Mouse (Mus musculus) kidney, postnatal 10 days (tissue): ENCODE data around the gene Lamtor2.

Experiments used
- DNase-seq: peaks from one replicate; pipeline ENCODE4 v3.0.0; 2021; ENCODE audit warnings: mixed read lengths

Gene Lamtor2

DNA sequence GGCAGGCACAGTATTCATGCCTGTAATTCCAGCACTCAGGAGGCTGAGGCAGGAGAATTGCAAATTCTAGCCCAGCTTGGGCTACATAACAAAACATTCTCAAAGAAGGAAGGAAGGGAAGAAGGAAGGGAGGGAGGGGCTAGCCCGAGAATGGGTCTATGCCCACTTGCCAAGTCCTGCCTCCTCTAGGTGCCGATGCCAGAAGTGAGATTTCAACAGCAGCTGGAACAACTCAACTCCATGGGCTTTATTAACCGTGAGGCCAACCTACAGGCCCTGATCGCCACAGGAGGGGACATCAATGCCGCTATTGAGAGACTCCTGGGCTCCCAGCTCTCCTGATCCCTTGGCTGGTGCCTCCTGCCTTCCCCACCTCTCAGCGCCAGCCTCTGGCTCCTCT, 15.0 kb upstream of the Lamtor2 start:
- no peak for DNase-seq

DNA sequence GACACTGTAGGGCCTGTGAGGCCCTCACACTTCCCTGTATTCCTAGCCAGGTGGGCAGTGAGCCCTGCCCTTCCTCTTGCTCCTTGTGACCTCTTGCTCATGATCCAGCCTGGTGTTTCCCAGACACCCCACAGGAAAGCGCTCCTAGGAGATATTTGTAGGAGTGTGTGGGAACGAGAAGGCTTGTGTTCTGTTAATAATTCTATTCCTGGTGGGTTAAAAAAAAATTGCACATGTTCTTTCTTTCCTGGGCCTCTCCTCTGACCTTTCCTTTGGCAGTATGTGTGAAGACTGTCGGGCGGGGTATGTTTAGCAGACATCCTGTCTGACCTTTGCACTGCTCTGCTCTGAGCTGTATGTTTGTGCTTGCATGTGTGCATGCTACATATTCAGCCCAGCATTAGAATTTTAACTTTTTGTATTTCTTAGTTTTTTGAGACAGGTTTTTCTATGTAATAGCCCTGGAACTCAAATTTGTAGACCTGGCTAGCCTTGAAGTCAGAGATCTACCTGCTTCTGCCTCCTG, 13.7 kb upstream of the Lamtor2 start:
- DNase-seq: no peak

DNA sequence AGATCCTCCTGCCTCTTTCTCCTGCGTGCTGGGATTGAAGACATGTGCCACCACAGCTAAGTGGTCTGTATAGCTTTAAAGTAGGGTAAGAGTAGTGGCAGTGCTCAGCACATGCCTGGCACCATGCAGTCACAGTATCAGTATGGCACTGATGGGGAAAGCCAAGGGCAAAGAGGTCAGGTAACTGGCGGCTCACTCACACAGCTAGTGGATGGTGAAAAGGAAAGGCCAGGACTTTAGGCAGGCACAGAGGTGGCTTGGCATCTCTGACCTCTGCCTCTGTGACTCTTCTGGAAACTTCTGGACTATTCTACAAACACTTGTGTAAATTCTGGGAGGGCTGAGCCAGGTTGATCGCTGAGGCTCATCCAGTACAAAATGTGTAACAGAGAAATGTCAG, 13.2 kb upstream of the Lamtor2 start:
- DNase-seq: no peak

DNA sequence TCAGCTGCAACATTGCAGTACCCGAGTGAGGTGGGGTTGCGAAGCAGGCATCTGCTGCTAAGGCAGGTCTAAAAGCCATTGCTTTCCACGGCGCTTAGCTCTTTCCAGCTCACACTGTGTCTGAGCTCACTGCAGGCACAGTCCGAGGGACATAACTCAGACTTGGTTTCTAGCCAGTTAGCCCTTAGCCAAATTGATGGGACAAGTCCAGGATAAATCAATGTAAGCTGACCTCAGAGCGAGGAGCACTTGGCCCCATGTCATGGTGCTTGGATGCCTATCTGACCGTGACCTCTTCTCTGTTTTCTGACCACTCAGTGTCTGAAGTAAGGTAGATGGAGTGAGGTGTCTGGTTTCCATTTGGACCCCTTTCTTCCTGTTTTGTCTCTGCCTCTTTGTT, 11.1 kb upstream of the Lamtor2 start:
- DNase-seq: no peak

DNA sequence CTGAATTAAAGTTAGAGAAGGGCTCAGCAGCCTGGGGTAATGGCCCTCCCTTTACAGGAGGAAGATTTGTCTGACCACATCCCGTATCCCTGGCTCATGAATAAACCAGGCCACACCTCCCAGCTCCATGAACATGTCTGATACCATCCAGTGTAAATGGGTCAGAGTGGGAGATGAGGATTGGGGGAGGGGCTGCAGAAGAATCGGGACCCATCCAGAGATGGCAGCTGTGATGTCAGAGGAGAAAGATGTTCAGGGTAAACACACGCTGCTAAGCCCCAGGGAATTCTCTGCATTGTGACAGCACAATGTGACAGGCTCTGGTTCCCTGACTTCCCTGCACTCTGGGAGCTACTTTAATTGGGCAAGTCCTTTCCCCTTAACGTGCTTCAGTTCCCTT, 10.6 kb upstream of the Lamtor2 start:
- no peak for DNase-seq

DNA sequence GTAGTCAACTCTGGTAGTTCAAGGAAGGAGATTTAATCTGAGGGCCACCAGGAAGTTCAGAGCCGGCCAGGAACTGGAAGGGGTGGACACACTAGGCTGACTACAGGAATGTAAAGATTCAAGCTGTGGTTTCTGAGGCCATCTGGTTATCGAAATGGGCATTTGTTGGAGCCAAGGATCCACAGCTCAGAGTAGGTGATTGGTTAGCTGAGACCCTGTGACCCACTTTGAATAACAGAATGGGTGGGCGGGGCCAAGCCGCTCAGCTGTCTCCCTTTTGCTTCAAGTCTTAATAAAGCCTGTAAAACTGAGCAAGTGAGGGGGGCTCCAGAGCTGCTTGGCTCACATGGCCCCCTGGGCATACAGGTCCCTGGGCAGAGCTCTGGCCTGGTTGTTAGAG, 9.1 kb upstream of the Lamtor2 start:
- DNase-seq: peak; percentile 81

DNA sequence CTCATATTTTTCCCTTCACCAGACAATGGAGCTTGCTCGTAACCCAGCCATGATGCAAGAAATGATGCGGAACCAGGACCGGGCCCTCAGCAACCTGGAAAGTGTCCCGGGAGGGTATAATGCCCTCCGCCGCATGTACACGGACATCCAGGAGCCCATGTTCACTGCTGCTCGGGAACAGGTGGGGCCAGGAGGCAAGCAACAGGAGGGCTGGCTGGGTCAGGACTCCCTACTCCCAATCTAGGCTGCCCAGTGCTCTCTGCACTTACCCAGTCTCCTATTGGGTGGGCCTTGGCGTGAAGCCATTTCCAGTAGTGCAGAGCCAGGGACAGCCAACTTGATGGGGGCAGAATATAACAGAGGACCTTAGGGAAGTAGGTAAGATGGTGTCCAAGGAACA, 6.7 kb upstream of the Lamtor2 start:
- peak; percentile 25 for DNase-seq

DNA sequence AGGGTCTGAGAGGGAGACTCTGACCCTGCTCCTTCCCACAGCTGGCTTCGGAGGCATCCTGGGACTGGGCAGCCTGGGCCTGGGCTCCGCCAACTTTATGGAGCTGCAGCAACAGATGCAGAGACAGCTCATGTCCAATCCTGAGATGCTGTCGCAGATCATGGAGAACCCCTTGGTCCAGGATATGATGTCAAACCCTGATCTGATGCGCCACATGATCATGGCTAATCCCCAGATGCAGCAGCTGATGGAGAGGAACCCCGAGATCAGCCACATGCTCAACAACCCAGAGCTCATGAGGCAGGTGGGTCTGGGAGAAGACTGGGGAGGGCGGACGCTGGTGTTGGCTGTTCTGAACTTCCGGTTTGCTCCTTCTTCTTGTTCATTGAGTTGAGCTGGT, 3.7 kb upstream of the Lamtor2 start:
- DNase-seq: no peak

DNA sequence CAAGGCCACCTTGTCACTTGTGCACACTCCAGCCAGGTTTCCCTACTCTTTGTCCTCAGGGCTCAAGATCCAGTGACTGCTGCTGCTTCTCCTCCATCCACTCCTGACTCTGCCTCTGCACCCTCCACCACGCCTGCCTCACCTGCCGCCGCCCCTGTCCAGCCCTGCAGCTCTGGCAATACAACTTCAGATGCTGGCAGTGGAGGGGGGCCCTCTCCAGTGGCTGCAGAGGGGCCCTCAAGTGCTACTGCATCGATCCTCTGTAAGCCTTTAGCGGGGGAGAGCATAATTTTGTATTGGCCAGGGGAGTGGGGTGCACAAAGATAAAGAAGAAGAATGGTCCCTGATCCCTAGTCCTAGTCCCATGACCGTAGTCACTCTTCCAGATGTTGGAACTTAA, 2.9 kb upstream of the Lamtor2 start:
- DNase-seq: no peak

DNA sequence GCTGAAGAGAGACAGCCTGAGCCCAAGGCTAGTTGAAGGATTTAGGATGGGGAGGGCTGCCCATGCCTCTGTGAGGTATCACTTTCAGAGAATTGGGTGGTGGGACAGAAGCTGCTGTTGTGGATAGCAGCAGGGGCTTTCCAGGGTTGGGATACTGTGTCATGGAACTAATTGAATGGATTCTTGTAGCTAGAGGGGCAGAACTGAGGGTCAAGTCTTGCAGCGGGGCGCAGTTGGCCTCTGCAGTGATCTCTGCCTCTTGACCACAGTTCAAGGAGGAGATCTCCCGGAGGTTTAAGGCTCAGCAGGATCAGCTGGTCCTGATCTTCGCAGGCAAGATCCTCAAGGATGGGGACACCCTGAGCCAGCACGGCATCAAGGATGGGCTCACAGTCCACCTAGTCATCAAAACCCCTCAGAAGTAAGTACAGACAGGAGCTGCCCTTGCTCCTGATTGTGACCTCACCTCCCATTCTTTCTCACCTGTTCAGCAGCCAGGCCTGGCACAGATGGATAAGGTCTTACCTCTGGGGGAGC, 2.3 kb upstream of the Lamtor2 start:
- DNase-seq: no peak

DNA sequence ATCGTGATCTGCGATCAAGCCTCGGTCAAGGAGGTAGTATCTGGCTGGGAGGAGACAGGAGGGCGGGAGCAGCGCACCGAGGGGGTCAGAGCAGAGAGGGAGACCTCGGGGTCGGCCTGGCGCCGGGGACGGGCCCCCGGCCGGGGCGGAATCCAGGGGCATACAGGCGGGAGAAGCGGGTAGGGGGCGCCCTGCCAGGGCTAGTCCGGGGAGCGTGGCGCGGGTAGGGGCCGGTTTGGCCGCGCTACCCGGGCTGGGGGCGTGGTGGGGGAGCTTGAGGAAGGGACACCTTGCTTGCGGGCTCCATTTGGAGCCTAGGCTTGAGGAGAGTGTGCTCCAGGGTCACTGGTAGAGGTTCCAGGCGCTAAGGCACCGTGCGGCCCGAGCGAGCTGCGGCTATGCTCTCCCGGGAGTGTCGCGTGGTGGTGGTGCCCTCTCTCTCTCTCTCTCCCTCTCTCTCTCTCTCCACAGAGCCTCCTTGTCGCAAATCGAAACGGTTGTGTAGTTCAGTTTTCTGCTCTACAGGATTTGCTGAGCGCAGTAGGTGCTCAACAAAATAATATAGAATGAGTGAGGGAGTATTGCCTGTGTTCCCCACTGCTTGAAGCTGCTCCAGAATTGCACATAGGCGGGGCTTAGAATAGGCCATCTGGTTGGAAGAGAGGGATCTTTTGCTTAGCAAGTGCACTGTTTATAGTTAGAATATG, 1.2 kb upstream of the Lamtor2 start:
- DNase-seq: no peak

DNA sequence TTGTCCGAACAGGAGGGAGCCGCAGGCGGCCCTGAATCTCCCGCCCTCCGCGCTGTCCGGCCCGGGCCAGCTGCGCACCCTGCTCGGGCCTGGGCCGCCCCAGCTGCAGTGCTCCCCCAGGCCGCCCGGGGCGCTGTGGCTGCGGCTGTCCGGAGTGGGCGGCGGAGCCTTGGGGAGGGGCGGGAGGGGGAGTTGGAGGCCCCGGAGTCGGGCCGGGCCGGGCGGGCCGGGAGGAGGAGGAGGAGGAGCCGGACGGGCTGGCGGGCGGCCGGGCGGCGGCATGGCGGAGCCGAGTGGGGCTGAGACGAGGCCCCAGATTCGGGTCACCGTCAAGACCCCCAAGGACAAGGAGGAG, 628 bp upstream of the Lamtor2 start, which contains the start of gene Ubqln4:
TSS of gene Ubqln4 (plus strand) at position 234 of the 355 bp plus-strand sequence.
- peak; percentile 96 for DNase-seq

DNA sequence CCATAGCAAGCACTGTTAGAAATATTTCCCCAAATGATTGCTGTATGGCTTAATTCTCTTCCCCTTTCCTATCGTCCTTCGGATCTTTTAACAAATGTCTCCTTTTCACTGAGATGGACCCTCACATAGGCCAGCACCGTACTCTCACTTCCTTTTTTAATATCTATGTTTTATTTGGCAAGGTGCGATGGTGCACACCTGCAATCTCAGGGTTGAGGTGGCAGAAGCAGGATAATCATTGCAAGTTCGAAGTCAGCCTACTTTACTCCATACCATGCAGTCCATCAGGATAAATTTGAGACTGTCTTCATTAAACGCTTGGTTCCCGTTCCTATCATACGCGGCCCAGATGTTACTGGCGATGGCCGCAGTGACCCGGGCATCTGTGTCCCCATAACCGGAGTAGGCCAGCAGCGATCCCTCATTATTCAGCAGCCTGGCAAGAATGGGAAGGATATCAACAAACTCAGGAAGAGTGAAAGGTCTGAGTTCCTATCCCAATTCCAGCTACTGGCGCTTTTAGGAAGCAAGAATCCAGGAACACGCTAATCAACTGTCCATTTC, 710 bp downstream of the Lamtor2 start:
- peak; percentile 53 for DNase-seq

DNA sequence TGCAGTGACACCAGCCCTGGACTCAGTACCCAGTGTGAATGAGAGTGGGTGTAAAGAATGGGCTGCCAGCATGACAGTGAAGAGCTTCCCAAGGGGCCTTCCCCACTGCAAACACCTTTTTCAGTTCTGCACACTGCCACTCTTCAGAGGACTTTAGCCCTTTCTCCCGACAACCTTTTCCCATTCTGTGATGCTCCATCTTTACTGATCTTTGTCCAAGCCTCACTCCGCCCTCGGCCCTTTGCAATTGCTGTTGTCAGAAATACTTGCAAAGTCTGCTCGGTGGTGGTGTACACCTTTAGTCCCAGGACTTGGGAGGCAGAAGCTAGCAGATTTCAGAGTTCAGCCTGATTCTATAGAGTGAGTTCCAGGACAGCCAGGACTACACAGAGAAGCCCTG, 1.3 kb downstream of the Lamtor2 start:
- DNase-seq: peak; percentile 25

DNA sequence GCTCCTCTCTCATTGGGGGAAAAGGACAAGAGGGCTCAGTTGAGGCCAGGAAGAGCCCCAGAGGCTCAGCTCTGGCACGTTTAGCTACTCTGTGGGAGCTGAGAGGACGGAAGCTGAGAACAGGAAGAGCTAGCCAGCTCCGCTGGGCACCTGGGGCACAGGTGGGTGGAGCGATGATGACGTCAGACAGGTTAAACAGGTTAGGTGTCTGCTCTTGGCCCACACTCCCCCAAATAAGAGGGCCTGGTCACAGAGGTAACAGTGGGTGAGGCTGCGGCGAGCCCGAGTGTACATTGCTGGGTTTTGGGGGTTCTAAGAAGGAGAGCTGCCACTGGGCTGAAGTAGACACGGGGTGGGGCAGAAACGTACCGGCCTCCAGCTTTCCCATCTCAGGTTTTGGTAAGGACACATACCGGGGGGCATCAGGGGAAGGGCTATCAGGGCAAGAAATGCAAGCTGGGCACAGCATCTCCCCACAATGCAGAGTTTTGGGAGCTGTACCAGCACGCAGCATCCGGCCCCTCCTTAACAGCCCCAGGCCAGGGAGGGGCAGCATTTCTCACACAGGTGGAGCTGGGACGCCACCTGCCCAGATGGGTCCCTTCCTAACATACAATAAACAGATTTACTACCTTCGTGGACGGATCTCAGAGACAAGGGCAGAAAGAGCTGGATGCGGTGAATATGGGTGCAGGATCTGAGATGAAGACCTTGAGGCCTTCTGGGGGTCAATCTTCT, 4.5 kb downstream of the Lamtor2 start, which contains the start of gene Rab25:
TSS of gene Rab25 (minus strand) at position 121 of the 738 bp plus-strand sequence.
- peak; percentile 69 for DNase-seq

DNA sequence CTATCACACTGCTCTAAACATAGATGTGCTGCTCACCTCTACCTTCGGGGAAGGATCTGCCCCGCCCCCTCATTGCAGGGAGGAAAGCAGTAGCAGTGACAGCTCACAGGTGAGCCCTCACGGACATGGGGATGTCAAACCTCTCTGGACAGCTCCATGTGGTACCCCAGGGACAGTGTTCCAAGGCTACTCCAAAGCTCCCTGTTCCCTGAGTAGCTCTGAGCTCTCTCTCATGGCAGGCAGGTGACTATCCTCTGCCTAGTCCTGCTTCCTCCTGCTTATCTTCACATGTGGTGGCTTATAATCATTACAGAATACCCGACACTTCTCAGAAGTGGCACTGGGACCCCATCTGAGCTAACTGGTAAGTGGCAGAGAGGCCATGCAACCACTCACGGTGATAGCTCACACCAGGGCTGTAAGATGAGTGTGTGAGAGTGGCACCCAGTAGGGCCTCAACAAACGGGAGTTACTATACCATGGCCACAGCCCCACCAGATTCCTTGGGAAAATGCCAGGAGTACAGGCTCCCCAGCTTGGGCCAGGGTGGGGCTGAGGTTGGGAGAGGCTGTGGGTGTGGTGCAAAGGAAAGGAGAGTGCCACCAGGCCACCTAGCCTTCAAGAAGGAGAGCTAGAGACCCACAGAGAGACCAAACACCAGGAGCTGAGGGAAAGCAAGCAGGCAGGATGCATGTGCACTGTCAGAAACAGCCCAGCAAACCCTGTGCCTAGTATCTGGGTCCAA, 6.0 kb downstream of the Lamtor2 start:
- DNase-seq: no peak

DNA sequence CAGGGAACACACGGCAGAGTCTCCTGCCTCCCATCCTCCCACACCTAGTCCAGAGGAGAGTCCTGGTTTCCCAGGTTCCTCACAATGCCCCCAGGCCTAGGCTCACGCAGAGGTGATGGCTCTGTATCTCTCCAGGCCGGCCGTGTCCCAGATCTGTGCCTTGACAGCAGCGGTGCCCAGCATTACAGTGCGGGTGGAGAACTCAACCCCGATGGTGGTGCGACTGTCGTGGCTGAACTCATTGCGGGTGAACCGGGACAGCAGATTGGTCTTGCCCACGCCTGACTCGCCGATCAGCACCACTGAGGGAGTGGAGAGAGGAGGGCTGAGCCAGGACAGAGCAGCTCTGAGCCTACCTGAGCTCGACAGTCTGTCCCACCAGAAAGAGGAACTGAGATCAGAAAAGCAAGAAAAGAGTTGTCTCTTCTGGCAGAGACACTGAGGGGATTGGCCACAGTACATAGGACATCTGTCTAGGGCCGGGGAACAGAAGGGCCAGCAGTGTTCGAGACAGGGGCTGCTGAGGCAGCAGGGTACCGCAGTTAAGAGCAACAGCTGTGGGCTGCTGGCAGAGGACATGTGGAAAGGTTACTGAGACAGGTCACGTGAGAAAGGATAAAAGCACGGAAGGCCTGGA, 7.8 kb downstream of the Lamtor2 start:
- no peak for DNase-seq

DNA sequence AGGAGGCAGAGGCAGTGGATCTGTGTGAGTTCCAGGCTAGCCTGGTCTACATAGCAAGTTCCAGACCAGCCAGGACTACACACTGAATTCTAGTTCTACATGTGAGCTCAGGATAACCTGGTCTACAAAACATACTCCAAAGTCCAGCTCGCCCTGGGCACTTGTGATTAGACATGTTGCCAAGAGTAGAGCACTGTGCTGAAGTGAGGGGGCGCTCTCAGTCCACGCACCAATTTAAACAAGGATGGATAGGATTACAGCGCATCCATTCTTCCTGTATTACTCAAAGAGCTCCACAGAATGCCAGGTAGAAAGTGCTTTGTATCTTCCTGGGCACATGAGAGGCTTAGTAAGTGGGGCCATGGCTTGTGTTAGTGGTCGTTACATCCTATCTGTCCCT, 8.4 kb downstream of the Lamtor2 start:
- peak; percentile 65 for DNase-seq

DNA sequence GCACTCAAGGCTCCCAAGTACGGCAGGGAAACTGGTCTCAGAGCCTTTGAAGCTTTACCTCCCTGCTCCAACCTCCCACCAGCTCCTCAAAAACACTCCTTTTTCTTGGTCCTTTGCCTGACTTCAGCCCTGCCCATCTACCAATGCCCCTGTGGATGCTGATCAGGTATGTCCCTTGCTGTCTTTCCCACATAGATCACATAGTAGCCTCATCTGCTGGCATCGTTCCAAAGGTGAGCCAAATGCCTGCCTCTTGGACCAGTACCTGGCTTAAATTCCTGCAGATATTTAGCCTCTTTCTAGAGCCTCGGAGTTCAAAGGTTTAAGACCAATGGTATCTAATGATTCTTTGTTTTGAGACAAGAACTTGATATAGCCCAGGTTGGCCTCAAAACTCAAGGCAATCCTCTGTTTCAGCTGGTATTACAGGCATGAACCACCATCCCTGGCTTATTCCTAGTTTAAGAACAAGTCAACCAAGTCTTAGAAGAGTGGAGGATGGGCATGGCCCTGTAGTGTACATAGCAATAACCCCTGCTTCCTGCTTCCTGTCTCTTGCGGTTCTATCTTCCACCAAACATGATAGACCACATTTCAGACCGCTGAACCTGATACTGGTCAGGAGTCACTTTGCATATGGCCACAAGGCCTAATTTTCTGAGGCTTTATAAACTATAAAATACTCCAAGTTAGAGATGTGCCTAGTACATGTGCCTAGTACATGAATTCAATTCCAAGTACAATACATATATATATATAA, 9.0 kb downstream of the Lamtor2 start:
- DNase-seq: peak; percentile 25

DNA sequence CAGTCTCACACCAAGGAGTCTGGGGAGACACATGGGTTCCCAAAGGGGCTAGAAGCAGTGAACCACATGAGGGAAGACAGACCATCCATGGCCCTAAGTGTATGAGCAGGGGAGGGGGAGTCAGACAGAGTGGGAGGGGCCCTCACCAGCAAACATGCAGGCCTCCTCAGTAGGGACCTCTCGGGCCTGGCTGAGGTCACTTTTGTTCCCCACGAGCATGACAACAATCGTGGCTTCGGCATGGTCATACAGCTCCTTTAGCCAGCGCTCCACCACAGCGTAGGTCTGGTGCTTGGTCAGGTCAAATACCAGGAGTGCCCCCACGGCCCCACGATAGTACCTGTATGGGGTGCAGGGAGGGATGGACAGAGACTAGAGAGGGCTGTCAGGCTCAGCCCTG, 9.7 kb downstream of the Lamtor2 start:
- DNase-seq: peak; percentile 12

DNA sequence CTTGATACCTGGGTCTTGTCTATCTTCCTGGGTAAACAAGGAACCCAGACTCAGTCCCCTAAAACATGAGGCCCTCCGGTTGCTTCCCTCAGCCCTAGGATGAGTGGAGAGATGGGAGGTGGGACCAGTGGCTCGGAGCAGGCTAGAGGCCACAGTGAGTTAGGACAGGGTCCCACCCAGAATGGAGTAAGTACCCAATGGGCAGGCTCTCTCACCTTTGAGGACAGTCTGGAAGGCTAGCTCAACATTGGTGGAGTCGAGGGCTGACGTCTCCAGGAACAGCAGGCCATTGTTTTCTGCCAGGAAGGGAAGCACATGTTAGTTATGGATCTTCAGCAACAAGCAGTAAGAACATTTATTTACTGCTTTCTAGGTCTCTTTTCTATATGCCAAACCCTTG, 10.4 kb downstream of the Lamtor2 start:
- DNase-seq: no peak
